Mouse (Mus musculus): ENCODE measurements around the gene Ccdc177.

Ccdc177 gene

GRCm38 (mm10) chr12:80785005-80785404 is 24.5 kb upstream of the Ccdc177 start:
- no peak for DNase-seq (ENCODE audit: low read depth, low spot score)

GRCm38 (mm10) chr12:80783889-80784288 is 23.4 kb upstream of the Ccdc177 start:
- no peak for DNase-seq (ENCODE audit: low read depth, low spot score)

GRCm38 (mm10) chr12:80782892-80783291 is 22.4 kb upstream of the Ccdc177 start:
- no peak for DNase-seq (ENCODE audit: low read depth, low spot score)

GRCm38 (mm10) chr12:80782190-80782589 is 21.7 kb upstream of the Ccdc177 start:
- no peak for DNase-seq (ENCODE audit: low read depth, low spot score)

GRCm38 (mm10) chr12:80779760-80780159 is 19.3 kb upstream of the Ccdc177 start:
- DNase-seq (ENCODE audit: low read depth, low spot score), result no peak

GRCm38 (mm10) chr12:80778188-80778936 is 17.9 kb upstream of the Ccdc177 start:
- DNase-seq (ENCODE audit: low read depth, low spot score), result no peak

- DNase-seq (ENCODE audit: low read depth, low spot score), result no peak
Measured at GRCm38 (mm10) chr12:80776046-80776634, 15.7 kb upstream of the Ccdc177 start.

- DNase-seq (ENCODE audit: low read depth, low spot score), result no peak
Measured at GRCm38 (mm10) chr12:80774786-80775185, 14.3 kb upstream of the Ccdc177 start.

GRCm38 (mm10) chr12:80769697-80770096 is 9.2 kb upstream of the Ccdc177 start:
- no peak for DNase-seq (ENCODE audit: low read depth, low spot score)

- no peak for DNase-seq (ENCODE audit: low read depth, low spot score)
Measured at GRCm38 (mm10) chr12:80764116-80764515, 3.6 kb upstream of the Ccdc177 start.

- DNase-seq (ENCODE audit: low read depth, low spot score), result no peak
Measured at GRCm38 (mm10) chr12:80762982-80763381, 2.5 kb upstream of the Ccdc177 start.

GRCm38 (mm10) chr12:80759713-80760395 is 633 bp downstream of the Ccdc177 start:
- DNase-seq (ENCODE audit: low read depth, low spot score), result no peak

- no peak for DNase-seq (ENCODE audit: low read depth, low spot score)
Measured at GRCm38 (mm10) chr12:80759387-80759712, 1.1 kb downstream of the Ccdc177 start.

- no peak for DNase-seq (ENCODE audit: low read depth, low spot score)
Measured at GRCm38 (mm10) chr12:80758559-80759386, 1.7 kb downstream of the Ccdc177 start.

GRCm38 (mm10) chr12:80757751-80758558 is 2.5 kb downstream of the Ccdc177 start:
- DNase-seq (ENCODE audit: low read depth, low spot score), result no peak

- no peak for DNase-seq (ENCODE audit: low read depth, low spot score)
Measured at GRCm38 (mm10) chr12:80751556-80751955, 8.9 kb downstream of the Ccdc177 start.

GRCm38 (mm10) chr12:80746031-80746813 is 14.3 kb downstream of the Ccdc177 start:
- DNase-seq (ENCODE audit: low read depth, low spot score), result no peak

- no peak for DNase-seq (ENCODE audit: low read depth, low spot score)
Measured at GRCm38 (mm10) chr12:80744614-80745013, 15.9 kb downstream of the Ccdc177 start.

GRCm38 (mm10) chr12:80739482-80739881 is 21.0 kb downstream of the Ccdc177 start:
- DNase-seq (ENCODE audit: low read depth, low spot score), result no peak

- DNase-seq (ENCODE audit: low read depth, low spot score), result no peak
Measured at GRCm38 (mm10) chr12:80737283-80737600, 23.2 kb downstream of the Ccdc177 start.

All from brain, embryonic 18.5 days (tissue).